Mouse (Mus musculus) liver, adult (tissue): Measurements from ENCODE around the gene Oosp3.

ENCODE experiments used
- GATA4 ChIP-seq: IDR thresholded peaks from 2 replicates; pipeline ENCODE4 v1.6.1; 2014; ENCODE audit warnings: mild to moderate bottlenecking, low read length; ENCODE audit not compliant: insufficient replicate concordance

Oosp3 gene

DNA sequence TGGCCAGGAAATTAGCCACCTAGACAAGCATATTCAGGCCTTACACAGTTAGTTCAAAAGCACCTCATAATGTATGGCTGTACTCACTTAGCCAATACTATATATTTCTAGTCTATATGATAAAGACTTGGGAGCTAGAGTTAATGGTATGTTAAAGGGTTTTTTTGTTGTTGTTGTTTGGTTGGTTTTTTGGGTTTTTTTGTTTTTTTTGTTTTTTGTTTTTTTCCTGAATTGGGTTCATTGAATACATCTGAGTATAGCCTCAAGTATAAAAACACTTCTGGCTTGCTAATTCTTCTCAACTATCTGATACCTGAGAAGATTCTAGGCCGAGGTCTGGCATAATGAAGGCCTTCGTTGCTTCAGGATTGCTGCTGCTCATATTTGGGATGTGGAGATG is at the start of gene Oosp3:
Gene Oosp3 (plus strand): TSS at position 301 of the 400 bp plus-strand sequence.
- no peak for TF ChIP-seq GATA4

DNA sequence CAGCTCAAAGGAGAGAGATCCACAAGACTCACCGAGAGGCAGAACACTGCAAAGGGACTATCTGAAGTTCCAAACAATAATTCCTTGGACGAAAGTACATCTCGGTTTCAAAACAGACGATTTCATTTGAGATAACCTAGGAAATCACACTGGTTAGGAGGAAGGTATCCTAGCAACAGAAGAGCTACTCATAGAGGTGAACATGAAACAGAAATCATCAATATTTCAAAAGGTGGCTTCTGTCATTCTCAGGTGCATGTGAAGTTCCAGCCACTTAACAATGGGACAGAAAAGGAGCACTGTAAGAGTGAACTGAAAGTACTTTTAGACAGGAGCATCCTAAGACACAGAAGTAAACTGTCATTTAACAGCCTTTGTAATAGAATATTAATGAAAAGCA is 47.3 kb upstream of the Oosp3 start:
- no peak for TF ChIP-seq GATA4

DNA sequence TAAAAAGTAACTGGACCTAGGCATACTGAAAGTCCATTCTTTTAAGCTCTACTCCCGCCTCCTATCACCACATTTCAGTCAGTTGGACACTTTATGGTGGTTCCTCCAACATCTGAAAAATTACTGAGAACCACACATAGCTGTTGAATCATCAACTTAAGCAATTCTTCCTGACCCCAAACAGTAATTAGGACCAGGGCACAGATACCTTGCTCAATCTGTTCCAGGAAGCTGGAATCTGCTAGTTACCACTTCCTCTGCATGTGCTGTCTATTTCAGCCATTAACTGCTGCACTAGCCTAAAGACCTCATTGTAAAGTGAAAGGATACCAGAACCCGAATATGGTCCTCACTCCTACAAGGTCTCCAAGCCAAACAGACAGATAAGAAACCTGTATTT is 37.7 kb upstream of the Oosp3 start:
- TF ChIP-seq GATA4: no peak

DNA sequence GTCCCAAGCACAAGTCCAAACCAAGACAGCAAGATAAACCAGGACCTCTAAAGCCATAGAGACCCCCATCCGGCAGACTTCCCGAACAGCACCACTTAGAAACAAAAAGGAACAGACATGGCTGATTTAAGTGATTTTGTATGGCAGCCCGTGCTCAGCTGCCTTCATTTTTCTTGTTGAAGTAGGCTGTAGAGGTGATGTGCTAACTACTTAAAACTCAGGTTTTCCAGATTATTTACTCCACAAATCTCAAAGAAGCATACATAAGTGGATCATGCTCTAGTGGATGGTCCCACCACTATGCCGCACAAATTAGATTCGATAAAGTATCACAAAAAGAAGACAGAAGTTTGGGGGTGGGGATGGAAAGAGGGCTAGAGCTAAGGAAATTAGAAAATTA is 36.4 kb upstream of the Oosp3 start, which contains the start of gene Oosp2:
Gene Oosp2 (minus strand): TSS at position 101 of the 400 bp plus-strand sequence.
- TF ChIP-seq GATA4: no peak

DNA sequence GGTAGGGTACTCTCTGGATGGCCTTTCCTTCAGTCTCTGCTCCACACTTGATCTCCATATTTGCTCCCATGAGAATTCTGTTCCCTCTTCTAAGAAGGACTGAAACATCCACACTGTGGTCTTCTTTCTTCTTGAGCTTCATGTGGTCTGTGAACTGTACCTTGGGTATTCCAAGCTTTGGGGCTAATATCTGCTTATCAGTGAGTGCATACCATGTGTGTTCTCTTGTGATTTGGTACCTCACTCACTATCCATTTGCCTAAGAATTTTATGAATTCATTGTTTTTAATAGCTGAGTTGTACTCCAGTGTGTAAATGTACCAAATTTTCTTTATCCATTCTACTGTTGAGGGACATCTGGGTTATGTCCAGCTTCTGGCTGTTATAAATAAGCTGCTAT is 35.3 kb upstream of the Oosp3 start:
- TF ChIP-seq GATA4: no peak

DNA sequence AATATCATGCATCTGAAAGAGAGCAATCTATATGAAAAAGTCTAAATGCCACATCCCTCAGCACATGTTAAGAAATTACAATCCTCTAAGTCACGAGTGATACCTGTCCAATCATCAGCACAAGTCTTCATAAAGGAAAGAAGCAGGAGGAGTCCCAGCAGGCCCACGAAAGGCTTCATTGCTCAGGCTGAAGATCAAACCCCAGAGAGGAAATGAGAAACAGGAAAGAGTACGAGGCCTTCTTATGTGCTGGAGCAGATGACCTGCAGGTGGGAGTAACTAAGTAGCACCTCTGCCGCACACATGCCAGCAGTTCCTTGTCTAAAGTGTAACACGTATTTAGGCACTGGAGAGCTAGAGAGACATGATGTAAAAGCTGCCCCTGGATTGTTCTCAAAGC is 6.0 kb upstream of the Oosp3 start, which contains the start of gene Oosp1:
Gene Oosp1 (minus strand): TSS at position 312 of the 400 bp plus-strand sequence.
- TF ChIP-seq GATA4: no peak

DNA sequence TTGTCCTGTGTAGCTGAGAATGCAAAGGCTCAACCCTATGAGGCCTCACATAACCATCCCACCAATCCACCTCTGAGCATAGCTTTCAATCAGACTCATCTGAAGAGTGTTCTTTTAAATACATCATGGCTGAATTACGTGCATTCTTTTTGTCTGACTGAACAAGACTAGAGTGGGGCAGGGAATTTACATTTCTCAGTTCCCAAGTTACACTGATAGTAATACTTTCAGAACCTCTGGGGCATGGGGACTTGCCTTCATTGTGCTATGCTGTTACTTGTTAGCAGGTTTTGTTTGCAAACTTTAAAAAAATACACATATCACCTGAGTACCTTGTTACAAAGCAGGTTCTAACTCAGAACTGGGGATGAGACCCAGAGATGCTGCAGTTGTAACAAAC is 5.4 kb upstream of the Oosp3 start:
- TF ChIP-seq GATA4: no peak

DNA sequence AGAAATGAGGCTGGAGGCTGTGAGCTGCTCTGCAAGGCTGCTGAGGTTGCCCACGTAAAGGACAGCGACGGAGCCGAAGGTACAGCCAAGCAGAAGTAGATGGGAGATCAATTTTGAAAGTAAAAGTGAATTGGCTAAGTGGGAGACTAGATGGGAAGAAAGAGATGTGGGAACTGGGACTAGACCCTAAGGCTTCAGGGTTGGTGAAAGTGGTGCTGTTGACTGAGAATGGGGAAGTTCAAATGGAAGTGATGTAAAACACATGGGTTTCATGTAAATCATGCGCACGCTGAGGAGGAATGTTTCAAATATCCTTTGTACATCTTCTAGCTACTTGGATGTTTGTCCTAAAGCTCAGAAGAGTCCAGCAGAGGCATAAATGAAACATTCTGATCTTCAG is 1.5 kb downstream of the Oosp3 start:
- TF ChIP-seq GATA4: no peak

DNA sequence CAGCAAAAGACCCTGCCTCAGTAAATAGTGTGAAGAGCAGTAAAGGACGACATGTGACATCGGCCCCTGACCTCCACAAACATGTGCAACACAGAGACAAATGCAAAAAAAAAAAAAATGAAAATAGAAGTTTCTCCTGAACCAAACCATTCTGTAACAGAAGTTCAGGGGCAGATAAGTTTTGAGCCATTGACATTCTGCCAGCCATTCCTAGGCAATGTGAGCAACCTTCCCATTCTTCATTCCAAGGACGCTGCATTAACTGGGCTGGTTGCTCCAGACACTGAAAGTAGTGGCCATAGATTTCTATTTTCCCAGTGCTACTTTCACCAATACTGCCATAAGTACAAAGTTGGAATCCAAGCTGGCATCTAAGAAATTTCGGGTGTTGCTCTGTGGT is 15.6 kb downstream of the Oosp3 start:
- TF ChIP-seq GATA4: no peak

DNA sequence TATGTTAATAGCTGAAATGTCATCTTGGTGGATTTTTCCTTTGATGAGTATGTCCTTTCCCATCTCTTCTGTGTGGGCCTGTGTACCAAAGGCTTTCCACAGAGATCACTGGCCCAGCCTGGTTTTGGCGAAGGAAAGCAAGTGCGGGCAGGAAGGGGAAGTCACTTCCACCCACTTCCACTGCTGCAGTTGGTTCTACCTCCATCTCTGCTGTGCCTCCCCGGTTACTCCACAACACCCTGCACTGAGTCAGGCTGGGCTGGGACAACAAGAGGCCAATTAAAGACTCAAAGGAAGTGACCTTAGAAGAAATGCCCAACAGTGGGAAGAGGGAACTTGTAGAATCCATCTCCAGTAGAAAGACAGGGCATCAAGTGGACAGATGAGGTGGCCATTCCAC is 23.2 kb downstream of the Oosp3 start:
- no peak for TF ChIP-seq GATA4

DNA sequence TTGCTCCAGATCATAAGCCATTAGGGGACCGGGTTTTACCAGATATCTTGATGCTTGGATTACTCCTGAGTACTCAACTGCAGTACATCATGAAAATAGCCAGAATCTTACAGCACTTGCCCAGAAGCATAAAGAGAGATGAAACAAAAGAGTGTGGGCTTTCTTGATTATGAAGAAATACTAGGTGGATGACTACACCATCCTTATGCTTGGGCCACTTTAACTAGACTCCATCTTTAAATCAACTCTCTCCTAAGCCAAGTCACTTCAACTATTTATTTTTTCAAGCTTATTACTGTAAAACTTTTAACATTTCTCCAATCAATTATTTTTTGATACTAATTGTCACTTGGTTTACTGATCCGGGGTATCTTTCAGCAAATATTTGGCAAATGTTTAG is 27.0 kb downstream of the Oosp3 start:
- no peak for TF ChIP-seq GATA4

DNA sequence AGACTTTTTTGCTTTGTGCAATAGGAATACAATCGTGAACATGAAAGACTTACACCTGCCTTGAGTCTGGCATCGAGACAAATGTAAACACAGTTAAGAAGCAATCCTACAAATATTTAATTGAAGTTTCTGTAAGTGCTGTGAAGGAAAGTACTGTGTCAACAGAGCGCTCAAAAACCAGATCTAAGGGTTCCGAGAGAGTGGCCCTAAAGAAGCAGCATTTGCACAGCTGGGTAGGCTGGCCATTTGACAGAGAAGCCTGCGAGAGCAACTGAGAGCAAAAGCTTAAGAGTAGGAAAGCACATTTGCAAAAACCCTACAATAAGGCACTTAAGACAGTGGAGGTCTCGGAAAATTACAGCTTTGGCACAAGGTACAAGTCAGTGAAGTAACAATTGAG is 27.4 kb downstream of the Oosp3 start:
- no peak for TF ChIP-seq GATA4

DNA sequence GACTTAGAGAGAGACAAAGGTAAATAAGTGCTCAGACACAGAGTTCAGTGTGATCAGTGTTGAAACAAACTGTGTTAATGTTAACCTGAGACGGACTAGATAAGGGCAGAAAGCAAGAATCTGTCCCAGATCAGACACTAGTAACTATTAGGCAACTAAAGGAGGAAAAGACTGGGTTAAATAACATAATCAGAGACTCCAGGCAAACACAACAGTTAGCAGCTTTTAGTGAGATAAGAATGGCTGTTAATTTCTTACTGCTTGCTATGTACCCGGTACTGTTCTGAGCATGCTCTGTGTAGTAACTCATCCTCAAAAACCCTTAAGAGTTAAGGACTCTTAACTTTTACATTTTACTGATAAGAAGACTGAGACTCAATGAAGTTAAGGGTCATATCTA is 29.1 kb downstream of the Oosp3 start:
- TF ChIP-seq GATA4: no peak

DNA sequence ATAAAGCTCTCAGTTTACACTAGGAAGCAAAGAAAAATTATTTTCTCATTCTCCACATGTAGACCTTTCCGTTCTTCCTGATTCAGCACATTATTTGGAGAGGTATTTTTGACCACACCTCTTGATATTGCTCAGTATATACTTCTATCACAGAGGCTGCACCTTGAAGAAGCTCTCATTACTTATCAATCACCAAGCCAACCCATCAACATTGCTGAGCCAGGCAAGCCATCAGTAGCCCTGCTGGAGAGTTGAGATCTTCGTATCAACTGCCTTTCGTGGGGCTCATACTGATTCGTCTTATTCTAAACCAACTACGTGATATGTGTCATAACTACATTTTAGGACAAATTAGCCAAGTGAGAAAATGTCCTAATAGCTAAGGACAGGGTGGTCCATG is 30.4 kb downstream of the Oosp3 start:
- TF ChIP-seq GATA4: no peak

DNA sequence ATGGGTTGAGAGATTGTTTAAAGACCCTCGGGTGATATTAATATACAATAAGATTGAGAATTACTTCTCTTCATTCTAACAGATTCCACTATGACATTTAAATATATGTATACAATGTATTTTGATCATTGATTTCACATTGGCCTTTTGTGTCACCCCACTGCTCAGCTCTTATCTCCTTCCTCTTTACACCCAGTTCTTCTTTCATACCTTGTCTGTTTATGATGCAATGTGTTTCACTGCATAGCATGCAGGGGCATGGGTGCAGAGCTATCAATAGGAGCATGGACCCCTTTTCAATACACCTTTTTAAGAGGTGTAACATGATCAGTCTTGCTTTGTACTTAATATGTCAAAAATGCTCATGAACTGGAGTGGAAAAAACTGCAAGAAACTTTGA is 33.4 kb downstream of the Oosp3 start:
- no peak for TF ChIP-seq GATA4

DNA sequence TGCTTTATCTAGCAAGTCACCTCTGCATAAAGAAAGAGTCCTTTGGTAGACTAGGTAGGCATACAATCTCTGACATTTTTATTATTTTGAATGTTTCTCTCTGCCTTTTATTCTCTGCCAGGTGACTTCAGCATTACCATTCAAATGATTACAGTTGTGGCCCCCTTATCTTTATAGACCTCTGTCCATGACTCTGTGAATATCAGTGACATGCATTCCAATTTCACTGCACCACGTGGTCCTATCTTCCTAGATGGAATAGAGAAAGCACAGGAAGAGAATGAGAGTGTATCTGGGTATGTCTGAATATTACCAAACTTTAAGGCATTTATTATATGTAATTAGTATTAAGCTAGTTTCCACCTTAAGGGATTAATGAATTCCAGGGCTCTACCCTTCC is 39.6 kb downstream of the Oosp3 start:
- no peak for TF ChIP-seq GATA4

DNA sequence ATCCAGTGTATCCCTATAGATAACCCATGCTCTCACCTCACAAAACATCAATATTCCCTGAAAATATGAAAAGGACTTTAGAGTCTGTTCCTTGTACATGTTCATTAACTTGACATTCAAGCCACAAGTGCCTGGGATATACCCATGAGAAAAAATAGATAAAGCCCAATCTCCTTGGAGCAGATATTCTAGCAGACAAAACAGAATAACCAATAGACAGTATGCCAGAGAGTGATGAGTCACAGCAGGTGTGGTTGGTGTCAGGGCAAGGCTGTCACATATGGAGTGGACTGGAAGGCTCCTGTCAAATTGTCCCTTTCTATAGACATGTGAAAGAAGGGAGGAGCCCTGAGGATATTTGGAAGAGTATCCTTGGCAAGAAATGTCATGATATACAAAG is 48.8 kb downstream of the Oosp3 start:
- TF ChIP-seq GATA4: no peak

DNA sequence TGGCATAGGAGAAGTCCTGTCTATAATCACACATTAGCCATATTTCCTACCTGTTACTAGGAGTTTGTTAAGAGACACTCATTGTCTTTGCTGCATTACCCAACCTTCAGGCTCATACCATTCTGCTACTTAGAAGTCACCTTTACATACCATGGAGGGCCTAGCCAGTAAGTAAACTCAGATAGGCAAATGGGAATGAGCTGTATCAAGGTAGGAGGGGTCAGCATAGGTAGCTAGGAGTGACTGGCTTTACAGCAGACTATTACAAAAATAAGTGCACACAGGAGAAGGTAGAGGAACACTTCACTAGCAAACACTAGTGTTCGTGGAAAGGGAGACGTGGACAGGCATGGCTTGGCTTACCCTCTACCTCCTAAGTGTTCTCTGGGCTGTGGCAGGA is 50.4 kb downstream of the Oosp3 start, which contains the start of gene Gif:
Gene Gif (plus strand): TSS at position 257 of the 400 bp plus-strand sequence.
- no peak for TF ChIP-seq GATA4
